Mouse (Mus musculus) left cerebral cortex, adult 2 months (tissue): ENCODE measurements around the gene Ddx20. TPM values are rescaled to one million over a fixed set of nuclear protein-coding genes. Genes with fewer than 3 reads are reported as not detected.

ENCODE experiments used
- DNase-seq, 2 experiments: peaks; one replicate each; pipeline ENCODE4 v3.0.0; 2021 to 2022; ENCODE audit warnings: low spot score in 2 of 2, mixed read lengths in 1 of 2; ENCODE audit errors: extremely low spot score in 1 of 2
- H3K27ac ChIP-seq: fragments of 200-600 bp; 2 replicates; pipeline ENCODE4 v1.8.1; 2022
- H3K4me3 ChIP-seq: fragments of 200-600 bp; 2 replicates; pipeline ENCODE4 v1.8.1; 2022
- CTCF ChIP-seq: fragments of 200-600 bp; IDR thresholded peaks from 2 replicates; pipeline ENCODE4 v1.8.1; 2022; ENCODE audit warnings: antibody characterized with exemption, mild to moderate bottlenecking, moderate library complexity
- intact Hi-C: fragments of 180-260 bp; cut with DNase I; formaldehyde crosslinking; loops from one replicate; pipeline ENCODE4 v1.15.1; 2025
- total RNA-seq, 2 experiments: library from RNA; stranded (reverse); gene quantifications; 2 replicates each; pipeline ENCODE4 v1.2.3; 2021

Gene Ddx20
- total RNA-seq, 2 experiments from 2014 or later, result 11.7 to 12.4 TPM

- intact Hi-C loops, result no loop called here
- H3K27ac ChIP-seq, result no peak overlapping the region
- TF ChIP-seq CTCF, result no peak
Observed at GRCm38 (mm10) chr3:105663043-105663442, 24.3 kb downstream of the Ddx20 start.

GRCm38 (mm10) chr3:105660530-105660929 lies 26.8 kb downstream of the Ddx20 start:
- TF ChIP-seq CTCF, result no peak
- no peak overlapping the region for H3K4me3 ChIP-seq
- no peak for DNase-seq
- intact Hi-C loops, result no loop called here
- no peak overlapping the region for H3K27ac ChIP-seq

More at GRCm38 (mm10) chr3:105663043-105663442, 24.3 kb downstream of the Ddx20 start:
- H3K4me3 ChIP-seq, result no peak overlapping the region
- DNase-seq, result no peak

GRCm38 (mm10) chr3:105655031-105655585 lies 32.3 kb downstream of the Ddx20 start:
- TF ChIP-seq CTCF, result no peak
- DNase-seq, result no peak
- no peak overlapping the region for H3K4me3 ChIP-seq
- intact Hi-C loops, result no loop called here
- H3K27ac ChIP-seq, result no peak overlapping the region

GRCm38 (mm10) chr3:105653544-105654380 lies 33.6 kb downstream of the Ddx20 start:
- H3K27ac ChIP-seq, result no peak overlapping the region
- H3K4me3 ChIP-seq, result no peak overlapping the region
- no peak for TF ChIP-seq CTCF
- intact Hi-C loops, result loop anchor here (5.0 kb wide), 1 partner anchor 201 kb away; the partner anchor contains the start of gene Kcnd3
- DNase-seq, result no peak

GRCm38 (mm10) chr3:105648889-105649567 lies 38.3 kb downstream of the Ddx20 start:
- intact Hi-C loops, result no loop called here
- DNase-seq, result no peak
- Histone ChIP-seq H3K4me3 (no peak overlapping the region), H3K27ac (no peak overlapping the region)
- no peak for TF ChIP-seq CTCF

- intact Hi-C loops, result no loop called here
- Histone ChIP-seq H3K4me3 (no peak overlapping the region), H3K27ac (no peak overlapping the region)
- TF ChIP-seq CTCF, result no peak
- no peak for DNase-seq
Observed at GRCm38 (mm10) chr3:105643566-105643965, 43.8 kb downstream of the Ddx20 start.

- Histone ChIP-seq H3K27ac (no peak overlapping the region), H3K4me3 (no peak overlapping the region)
- intact Hi-C loops, result no loop called here
- TF ChIP-seq CTCF, result peak; percentile 40
- DNase-seq, result peak in 1 of 2 experiments; percentile 32
Observed at GRCm38 (mm10) chr3:105642186-105642585, 45.2 kb downstream of the Ddx20 start.

- no peak for DNase-seq
- TF ChIP-seq CTCF, result no peak
- no peak overlapping the region for H3K27ac ChIP-seq
- intact Hi-C loops, result no loop called here
- no peak overlapping the region for H3K4me3 ChIP-seq
Observed at GRCm38 (mm10) chr3:105633021-105633420, 54.4 kb downstream of the Ddx20 start.

GRCm38 (mm10) chr3:105632296-105632695 lies 55.1 kb downstream of the Ddx20 start:
- DNase-seq, result no peak
- intact Hi-C loops, result no loop called here
- no peak overlapping the region for H3K27ac ChIP-seq
- H3K4me3 ChIP-seq, result no peak overlapping the region
- TF ChIP-seq CTCF, result no peak

Other genes starting within 250 kb of the Ddx20 start
- 10 to 100 TPM; 60.0 to 62.0 TPM for gene Kcnd3, start 235.2 kb downstream of the Ddx20 start, total RNA-seq
- gene Inka2, start 17.0 kb upstream of the Ddx20 start, total RNA-seq, result 100 to 1,000 TPM; 115 to 118 TPM
- gene Rap1a, start 113.8 kb upstream of the Ddx20 start, total RNA-seq, result 10 to 100 TPM; 63.7 to 64.7 TPM
- gene Adora3, start 183.3 kb upstream of the Ddx20 start, total RNA-seq, result 1 to 10 TPM in 1 of 2 experiments, under 1 TPM in 1; 0.66 to 1.1 TPM
- under 1 TPM in 1 of 2 experiments, not detected in 1; 0.75 TPM for gene Tmigd3, start 183.3 kb upstream of the Ddx20 start, total RNA-seq
- 1 to 10 TPM in 1 of 2 experiments, under 1 TPM in 1; 0.84 to 1.5 TPM for gene I830077J02Rik, start 245.1 kb upstream of the Ddx20 start, total RNA-seq